ENCODE assay signal across 8 mouse cellular contexts in the genomic region with DNA sequence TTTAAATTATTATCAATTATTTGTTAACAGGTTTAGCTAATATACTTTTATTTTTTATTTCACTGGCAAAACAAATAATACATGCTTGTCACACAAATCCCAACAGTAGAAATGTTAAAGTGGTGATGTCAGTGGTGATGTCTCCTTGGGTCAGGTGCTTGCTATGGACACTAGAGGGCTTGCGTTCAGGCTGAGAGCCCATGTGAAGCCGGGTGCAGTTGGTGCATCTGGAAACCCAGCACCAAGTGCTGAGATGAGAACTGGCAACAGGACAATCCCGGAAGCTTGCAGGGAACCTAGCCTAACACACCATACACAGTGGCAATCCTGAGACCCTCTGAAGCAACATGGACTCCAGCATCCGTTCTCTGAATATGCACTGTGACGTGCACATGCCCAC.
DNase-seq lines count a peak whose midpoint lies in the region; ATAC-seq and TF ChIP-seq lines count a peak whose summit lies in the region.

No protein-coding gene starts in this region.

- no peaks in the 10 kb centered on the region for H3K36me3 ChIP-seq in thymus, adult 2 months (ENCODE audit: control insufficient read depth, insufficient read depth, low read length)

- no peaks in the 10 kb centered on the region for H3K27me3 ChIP-seq in thymus, adult 2 months (ENCODE audit: control insufficient read depth, insufficient read depth, low read length)

- peak; percentile 27 to 48 for DNase-seq in kidney, postnatal 4 days
- DNase-seq in kidney, adult 9 months = no peak
- peak; percentile 23 for DNase-seq in retina, adult 2 months (ENCODE audit: low read depth, low spot score)
- DNase-seq in left cerebral cortex, adult 11 months (ENCODE audit: low spot score) = no peak
- no peak for DNase-seq in thymus, adult 2 months

- WGBS in bone marrow, adult 2 months = 65% methylated on average over 5 of the region's 5 CpGs
- WGBS in thymus, adult 2 months = 89% methylated on average over 5 of the region's 5 CpGs

- no peak overlapping the region for H3K27ac ChIP-seq in bone marrow, adult 2 months (ENCODE audit: control insufficient read depth, insufficient read depth, low read depth, low read length, poor library complexity)
- H3K27ac ChIP-seq in thymus, adult 2 months (ENCODE audit: control insufficient read depth, insufficient read depth, low read length) = no peak overlapping the region

- TF ChIP-seq POLR2A in bone marrow, adult 2 months (IDR thresholded peaks at IDR 0.05; ENCODE audit: borderline replicate concordance, control insufficient read depth, low read depth, low read length) = no peak
- TF ChIP-seq POLR2A in thymus, adult 2 months (IDR thresholded peaks at IDR 0.05; ENCODE audit: control insufficient read depth, extremely low read depth, insufficient read depth, low read length, poor library complexity) = no peak

- no peaks in the 10 kb centered on the region for H3K4me1 ChIP-seq in bone marrow, adult 2 months (ENCODE audit: control insufficient read depth, insufficient read depth, low read length)
- no peaks in the 10 kb centered on the region for H3K4me1 ChIP-seq in thymus, adult 2 months (replicated peaks; ENCODE audit: control insufficient read depth, insufficient read depth, low read length)

- H3K4me3 ChIP-seq in bone marrow, adult 2 months (replicated peaks; ENCODE audit: control insufficient read depth, low read depth, low read length) = no peak overlapping the region
- no peak overlapping the region for H3K4me3 ChIP-seq in thymus, adult 2 months (ENCODE audit: control insufficient read depth, insufficient read depth, low read length)

- TF ChIP-seq CTCF in bone marrow, adult 2 months (IDR thresholded peaks at IDR 0.05; ENCODE audit: control insufficient read depth, insufficient read depth, low read length) = 0 out of 2 replicates have a peak, but pooled peaks have one; percentile 18
- no peak for TF ChIP-seq CTCF in thymus, adult 2 months (IDR thresholded peaks at IDR 0.05; ENCODE audit: borderline replicate concordance, control insufficient read depth, extremely low read depth, insufficient read depth, low read length, poor library complexity)

- 0 out of 2 replicates have a peak, but pooled peaks have one; percentile 30 for ATAC-seq in granulocyte monocyte progenitor cell, adult 5-6 weeks (replicated peaks; ENCODE audit: poor library complexity, severe bottlenecking)
- no peak for ATAC-seq in activated CD4-positive, CD25-positive, alpha-beta regulatory T cell, adult 4 months

Comparison
In these comparisons a context has a peak if more than half of its experiments do, and no peak if none do; other contexts are left out.
1. DNase-seq: peak in kidney, postnatal 4 days (2 of 2) and retina, adult 2 months (single experiment); none in kidney, adult 9 months (single experiment), left cerebral cortex, adult 11 months (single experiment) and thymus, adult 2 months (single experiment).